Mouse (Mus musculus) intestine, postnatal 0 days (tissue): Measurements from ENCODE around the gene Plekhg4. TPM values are rescaled to one million over a fixed set of nuclear protein-coding genes. Genes with fewer than 3 reads are reported as not detected.

Experiments used
- ATAC-seq: fragments of 200-750 bp; cut with Nextera tagmentation; 2 replicates; pipeline ENCODE4 v1.8.0; 2017; ENCODE audit warnings: mild to moderate bottlenecking, moderate TSS enrichment, moderate library complexity
- H3K27ac ChIP-seq: fragments of 300-500 bp; sonication (generic); 2 replicates; pipeline ENCODE4 v1.5.1; 2014; ENCODE audit warnings: mild to moderate bottlenecking, low read depth, low read length, moderate library complexity
- H3K27me3 ChIP-seq: fragments of 300-500 bp; sonication (generic); replicated peaks from 2 replicates; pipeline ENCODE4 v1.6.1; 2014; ENCODE audit warnings: low read length, mixed read lengths; ENCODE audit not compliant: control insufficient read depth, insufficient read depth
- H3K36me3 ChIP-seq: fragments of 300-500 bp; sonication (generic); 2 replicates; pipeline ENCODE4 v1.6.1; 2014; ENCODE audit warnings: mild to moderate bottlenecking, moderate library complexity; ENCODE audit not compliant: control insufficient read depth, insufficient read depth
- H3K4me1 ChIP-seq: fragments of 300-500 bp; sonication (generic); replicated peaks from 2 replicates; pipeline ENCODE4 v1.6.1; 2014; ENCODE audit warnings: antibody characterized with exemption, low read length, mixed read lengths; ENCODE audit not compliant: control insufficient read depth, insufficient read depth
- H3K4me2 ChIP-seq: fragments of 300-500 bp; sonication (generic); replicated peaks from 2 replicates; pipeline ENCODE4 v1.6.1; 2014; ENCODE audit warnings: low read depth, mild to moderate bottlenecking, moderate library complexity
- H3K4me3 ChIP-seq: fragments of 300-500 bp; sonication (generic); 2 replicates; pipeline ENCODE4 v1.5.1; 2014; ENCODE audit warnings: low read depth, low read length
- H3K9ac ChIP-seq: fragments of 300-500 bp; sonication (generic); 2 replicates; pipeline ENCODE4 v1.6.1; 2014; ENCODE audit warnings: mild to moderate bottlenecking, low read depth, low read length
- H3K9me3 ChIP-seq: fragments of 300-500 bp; sonication (generic); 2 replicates; pipeline ENCODE4 v1.6.1; 2016; ENCODE audit warnings: mixed run types; ENCODE audit not compliant: control insufficient read depth
- CTCF ChIP-seq: sonication (generic); IDR thresholded peaks from 2 replicates; pipeline ENCODE4 v1.5.1; 2016; ENCODE audit warnings: low read depth, mild to moderate bottlenecking, control low read depth, antibody characterized with exemption, moderate library complexity
- WGBS: fragments of 180-500 bp; shearing (Covaris S2); extraction: QIAGEN DNeasy Blood & Tissue Kit; methylation state at CpG from one replicate; pipeline ENCODE4 v1.1.7; 2014; 5-methylcytosine and 5-hydroxymethylcytosine counted together
- polyA plus RNA-seq: library from polyadenylated mRNA; unstranded; fragments of >200 nt; fragmentation: Nextera tagmentation; extraction: Ambion mirVana; gene quantifications from 2 replicates; pipeline ENCODE4 v1.2.1, GENCODE M21; 2015

Gene Plekhg4
- polyA plus RNA-seq, 1 experiment from 2014 or later: 0.20 TPM

DNA sequence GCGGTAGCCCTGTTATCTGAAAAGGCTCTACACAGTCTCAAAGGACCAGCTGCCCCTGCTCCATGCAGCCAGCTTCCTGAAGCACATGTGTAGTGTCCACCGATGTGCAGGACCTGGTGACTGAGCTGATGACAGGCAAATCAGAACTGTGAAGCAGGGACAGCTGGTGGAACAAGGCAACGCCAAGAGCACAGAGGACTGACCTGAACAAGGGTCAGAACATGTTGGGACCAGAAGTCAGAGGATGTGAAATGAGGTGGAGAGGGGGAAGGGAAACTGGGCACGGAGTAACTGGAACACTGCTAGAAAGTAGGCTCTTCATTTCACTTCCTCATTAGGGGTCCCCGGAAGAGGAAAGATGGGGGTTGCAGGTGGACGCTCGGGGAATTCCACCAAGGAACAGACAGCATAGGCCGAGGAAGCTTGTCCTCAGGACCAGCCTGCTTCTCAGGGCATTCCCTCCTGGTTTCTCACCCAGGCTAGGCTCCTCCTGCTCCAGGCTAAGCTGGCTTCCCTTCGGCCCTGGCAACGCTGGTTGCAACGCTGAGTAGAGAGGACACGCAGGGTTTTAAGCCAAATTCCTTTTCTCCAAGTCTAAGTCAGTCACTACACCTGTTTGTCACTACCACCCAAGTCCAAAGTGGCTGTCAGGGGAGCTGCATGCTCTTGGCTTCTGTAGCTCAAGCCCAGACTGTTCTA, 20.2 kb downstream of the Plekhg4 start:
- no peak for TF ChIP-seq CTCF
- no peaks in the 10 kb centered on the region for H3K9me3 ChIP-seq
- H3K27ac ChIP-seq: no peak overlapping the region
- H3K36me3 ChIP-seq: no peaks in the 10 kb centered on the region
- no peaks in the 10 kb centered on the region for H3K27me3 ChIP-seq
- 85% methylated on average over 12 of the region's 12 CpGs for WGBS
- H3K4me1 ChIP-seq: no peaks in the 10 kb centered on the region
- no peak for ATAC-seq
- H3K4me3 ChIP-seq: no peak overlapping the region
- H3K9ac ChIP-seq: no peak overlapping the region
- no peak overlapping the region for H3K4me2 ChIP-seq

DNA sequence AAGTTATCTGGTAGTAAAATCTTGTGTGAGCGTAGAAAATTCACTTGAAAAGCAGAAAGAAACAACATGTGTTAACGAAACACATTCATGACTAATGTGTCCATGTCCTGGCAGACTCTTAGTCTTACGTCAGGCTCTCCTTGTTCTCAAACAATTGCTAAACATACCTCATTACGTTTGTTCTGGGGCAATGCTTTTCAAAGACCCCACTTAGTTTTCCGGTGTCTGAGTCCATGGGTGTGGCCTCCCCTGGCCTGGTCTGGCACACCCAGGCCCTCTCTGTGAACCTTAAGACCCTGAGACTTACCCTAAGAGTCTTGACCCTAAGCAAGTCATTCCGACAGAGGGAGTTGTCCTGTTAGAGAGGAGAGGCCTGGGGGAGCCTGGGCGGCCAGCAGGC, 20.8 kb downstream of the Plekhg4 start:
- no peak for ATAC-seq
- Histone ChIP-seq H3K27ac (no peak overlapping the region), H3K27me3 (no peaks in the 10 kb centered on the region), H3K36me3 (no peaks in the 10 kb centered on the region), H3K4me1 (no peaks in the 10 kb centered on the region), H3K9ac (no peak overlapping the region), H3K4me2 (no peak overlapping the region), H3K9me3 (no peaks in the 10 kb centered on the region), H3K4me3 (no peak overlapping the region)
- WGBS: 74% methylated on average over 7 of the region's 7 CpGs
- TF ChIP-seq CTCF: no peak

DNA sequence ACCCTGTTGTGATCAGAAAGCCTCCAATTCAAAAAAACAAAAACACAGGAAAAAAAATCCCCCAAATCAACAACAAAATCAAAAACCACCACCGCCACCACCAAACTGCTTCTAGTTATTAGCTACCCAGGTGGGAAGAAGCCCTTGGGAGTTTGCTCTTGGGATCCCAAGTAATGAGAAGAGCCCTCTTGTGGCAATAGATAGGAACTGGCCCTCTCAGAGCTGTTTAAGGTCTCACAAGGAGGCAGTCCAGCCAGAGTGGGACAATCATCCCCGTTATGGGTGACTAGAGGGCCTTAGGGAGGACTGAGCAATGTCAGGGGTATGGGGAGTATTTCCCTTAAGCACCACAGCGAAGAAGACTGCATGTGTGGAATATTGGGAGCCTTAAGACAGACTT, 24.7 kb downstream of the Plekhg4 start:
- Histone ChIP-seq H3K4me3 (no peak overlapping the region), H3K27ac (no peak overlapping the region), H3K4me1 (no peaks in the 10 kb centered on the region), H3K27me3 (no peaks in the 10 kb centered on the region), H3K36me3 (no peaks in the 10 kb centered on the region), H3K4me2 (no peak overlapping the region), H3K9me3 (no peaks in the 10 kb centered on the region), H3K9ac (no peak overlapping the region)
- peak; percentile 80 for TF ChIP-seq CTCF
- no peak for ATAC-seq
- WGBS: 34% methylated on average over 3 of the region's 3 CpGs

DNA sequence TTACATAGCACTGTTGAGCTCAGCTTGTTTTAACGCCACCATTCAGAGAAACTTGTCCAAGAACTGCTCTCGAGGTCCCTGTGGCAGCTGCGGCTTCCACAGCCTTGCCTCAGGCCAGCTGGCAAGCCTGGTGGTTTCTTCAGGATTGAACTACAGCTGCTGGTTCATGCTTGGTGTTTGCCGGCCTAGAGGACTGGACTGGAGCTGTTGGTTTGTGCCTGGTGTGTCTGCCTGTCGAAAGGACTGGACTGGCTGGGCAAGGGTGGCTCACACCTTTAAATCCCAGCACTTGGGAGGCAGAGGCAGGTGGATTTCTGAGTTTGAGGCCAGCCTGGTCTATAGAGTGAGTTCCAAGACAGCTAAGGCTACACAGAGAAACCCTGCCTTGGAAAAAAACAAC, 26.9 kb downstream of the Plekhg4 start:
- WGBS: 90% methylated on average over 5 of the region's 5 CpGs
- Histone ChIP-seq H3K4me2 (no peak overlapping the region), H3K4me1 (no peaks in the 10 kb centered on the region), H3K9me3 (no peaks in the 10 kb centered on the region), H3K9ac (no peak overlapping the region), H3K36me3 (no peaks in the 10 kb centered on the region), H3K4me3 (no peak overlapping the region), H3K27ac (no peak overlapping the region), H3K27me3 (no peaks in the 10 kb centered on the region)
- TF ChIP-seq CTCF: no peak
- no peak for ATAC-seq

DNA sequence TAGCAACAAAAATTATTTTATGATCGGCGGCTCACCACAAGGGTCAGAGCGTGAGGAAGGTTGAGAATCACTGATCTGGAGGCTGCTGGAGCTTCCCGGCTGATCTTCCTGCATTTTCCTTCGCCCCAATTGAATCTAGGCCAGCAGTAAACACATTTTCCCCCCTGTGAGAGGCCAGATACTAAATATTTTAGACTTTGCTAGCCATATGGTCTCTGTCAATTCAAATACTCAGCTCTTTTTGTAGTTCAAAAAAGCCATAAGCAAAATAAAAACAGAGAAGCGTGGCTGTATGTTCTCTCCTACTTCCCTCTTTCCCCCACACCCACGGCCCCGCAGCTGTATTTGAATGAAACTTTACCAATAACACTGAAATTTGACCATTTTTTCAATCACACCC, 30.4 kb downstream of the Plekhg4 start:
- no peak for TF ChIP-seq CTCF
- no peaks in the 10 kb centered on the region; the same call in 1 of the 2 replicates for H3K4me1 ChIP-seq
- H3K27me3 ChIP-seq: no peaks in the 10 kb centered on the region
- H3K9me3 ChIP-seq: no peaks in the 10 kb centered on the region
- no peak overlapping the region for H3K27ac ChIP-seq
- H3K9ac ChIP-seq: no peak overlapping the region
- ATAC-seq: no peak
- no peak overlapping the region for H3K4me2 ChIP-seq
- WGBS: 79% methylated on average over 8 of the region's 8 CpGs
- H3K4me3 ChIP-seq: no peak overlapping the region
- H3K36me3 ChIP-seq: no peaks in the 10 kb centered on the region

DNA sequence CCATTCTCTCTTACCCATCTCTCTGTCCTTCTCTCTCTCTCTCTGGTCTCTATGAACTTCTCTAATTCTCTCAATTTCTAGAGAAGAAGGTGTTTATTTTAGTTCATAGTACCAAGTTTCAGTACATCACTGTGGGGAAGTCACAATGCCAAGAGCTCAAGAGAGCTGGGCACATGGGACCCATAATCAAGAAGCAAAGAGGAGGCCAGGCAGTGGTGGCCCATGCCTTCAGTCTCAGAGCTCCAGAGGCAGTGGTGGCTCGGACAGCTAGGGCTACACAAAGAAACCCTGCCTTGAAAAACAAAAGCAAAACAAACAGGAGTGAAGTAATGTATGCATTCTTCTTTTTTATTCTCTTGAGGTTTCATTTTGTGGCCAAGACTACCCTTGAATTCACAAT, 31.4 kb downstream of the Plekhg4 start:
- ATAC-seq: no peak
- H3K9me3 ChIP-seq: no peaks in the 10 kb centered on the region
- H3K9ac ChIP-seq: no peak overlapping the region
- 59% methylated on average over 1 of the region's 1 CpGs for WGBS
- no peaks in the 10 kb centered on the region for H3K36me3 ChIP-seq
- no peak overlapping the region for H3K27ac ChIP-seq
- H3K4me1 ChIP-seq: no peaks in the 10 kb centered on the region; the same call in 1 of the 2 replicates
- no peak overlapping the region for H3K4me3 ChIP-seq
- TF ChIP-seq CTCF: no peak
- H3K27me3 ChIP-seq: no peaks in the 10 kb centered on the region
- H3K4me2 ChIP-seq: no peak overlapping the region
